In genomic region chr7:80631405-80631804, GRCm38 (mm10) we compare ENCODE assay signal across 20 mouse cellular contexts. TPM values are rescaled to one million over a fixed set of nuclear protein-coding genes. Genes with fewer than 3 reads are reported as not detected.
DNase-seq lines count a peak whose midpoint lies in the region; ATAC-seq and TF ChIP-seq lines count a peak whose summit lies in the region.
"Had no signal": no experiment of that assay in that cellular context is flagged by ENCODE, and none has a peak within 500 bp of the region (broad histone marks: within the 10 kb centered on the region; RNA-seq: fewer than 3 reads in every experiment).

No protein-coding gene starts in this region.

- no peak overlapping the region for H3K4me3 ChIP-seq in forebrain, embryonic 10.5 days
- H3K4me3 ChIP-seq in forebrain, embryonic 16.5 days (replicated peaks; ENCODE audit: low read length) = no peak overlapping the region
- H3K4me3 ChIP-seq in liver, postnatal 0 days (ENCODE audit: low read depth, low read length) = no peak overlapping the region
- no peak overlapping the region for H3K4me3 ChIP-seq in left cerebral cortex, adult 2 months
- H3K4me3 ChIP-seq: erythroblast, embryonic 14.5 days; kidney, embryonic 15.5 days; liver, embryonic 12.5 days; neural tube, embryonic 15.5 days had no signal

- H3K4me1 ChIP-seq in forebrain, embryonic 10.5 days = peaks cover 24% of the 10 kb centered on the region
- H3K4me1 ChIP-seq in forebrain, embryonic 16.5 days (replicated peaks; ENCODE audit: control insufficient read depth, insufficient read depth, low read length) = peaks cover 17% of the 10 kb centered on the region
- H3K4me1 ChIP-seq in liver, postnatal 0 days (ENCODE audit: insufficient read depth) = peaks cover 36% of the 10 kb centered on the region

- ATAC-seq in forebrain, embryonic 16.5 days = no peak
- ATAC-seq in liver, postnatal 0 days = no peak
- ATAC-seq in hematopoietic stem cell, adult 5-6 weeks (replicated peaks in 1 of 2; ENCODE audit: insufficient read depth in 1 of 2, low FRiP score in 2 of 2, low TSS enrichment in 1 of 2, low read depth in 1 of 2, poor library complexity in 2 of 2, severe bottlenecking in 2 of 2) = peak; percentile 37 to 55
- ATAC-seq: liver, embryonic 12.5 days; midbrain, embryonic 16.5 days; Patski had no signal

- H3K36me3 ChIP-seq in forebrain, embryonic 10.5 days (replicated peaks) = 0 out of 2 replicates have a peak, but pooled peaks cover 3% of the 10 kb centered on the region
- no peaks in the 10 kb centered on the region for H3K36me3 ChIP-seq in forebrain, embryonic 16.5 days (ENCODE audit: control insufficient read depth, insufficient read depth)
- no peaks in the 10 kb centered on the region for H3K36me3 ChIP-seq in liver, postnatal 0 days (replicated peaks; ENCODE audit: insufficient read depth, low read length)
- H3K36me3 ChIP-seq: liver, embryonic 12.5 days; neural tube, embryonic 15.5 days had no signal

- WGBS in forebrain, embryonic 10.5 days = 80% methylated on average over 3 of the region's 3 CpGs
- WGBS in forebrain, embryonic 16.5 days = 83% methylated on average over 3 of the region's 3 CpGs
- 48% methylated on average over 3 of the region's 3 CpGs for WGBS in liver, postnatal 0 days (ENCODE audit: insufficient replicate concordance)

- no peaks in the 10 kb centered on the region for H3K27me3 ChIP-seq in forebrain, embryonic 10.5 days (ENCODE audit: poor library complexity, severe bottlenecking)
- no peaks in the 10 kb centered on the region for H3K27me3 ChIP-seq in forebrain, embryonic 16.5 days (replicated peaks; ENCODE audit: control insufficient read depth, insufficient read depth, low read length)
- H3K27me3 ChIP-seq in liver, postnatal 0 days (ENCODE audit: insufficient read depth, low read length) = no peaks in the 10 kb centered on the region
- H3K27me3 ChIP-seq: kidney, embryonic 15.5 days; liver, embryonic 12.5 days; neural tube, embryonic 15.5 days; Patski had no signal

- peak overlapping the region; percentile 49 for H3K27ac ChIP-seq in forebrain, embryonic 10.5 days
- no peak overlapping the region for H3K27ac ChIP-seq in forebrain, embryonic 16.5 days (ENCODE audit: low read length)
- H3K27ac ChIP-seq in liver, postnatal 0 days (ENCODE audit: low read depth) = no peak overlapping the region
- no peak overlapping the region for H3K27ac ChIP-seq in left cerebral cortex, adult 2 months
- H3K27ac ChIP-seq: liver, embryonic 12.5 days; neural tube, embryonic 15.5 days had no signal

- H3K9ac ChIP-seq in forebrain, embryonic 16.5 days (replicated peaks; ENCODE audit: low read depth, low read length) = no peak overlapping the region
- H3K9ac ChIP-seq in liver, postnatal 0 days (replicated peaks) = peak overlapping the region; percentile 1; the same call in 1 of the 2 replicates
- H3K9ac ChIP-seq: kidney, embryonic 15.5 days; liver, embryonic 12.5 days; neural tube, embryonic 15.5 days had no signal

- intact Hi-C loops in left cerebral cortex, adult 2 months (cut with DNase I) = no loop called here

- DNase-seq in forebrain, embryonic 10.5 days (ENCODE audit: extremely low spot score, low spot score) = no peak
- DNase-seq in liver, postnatal 0 days = no peak
- DNase-seq in liver = no peak
- DNase-seq in thymus, postnatal 14 days = peak; percentile 61
- no peak for DNase-seq in layer of hippocampus, adult 18-20 months (ENCODE audit: low spot score in 2 of 2)
- DNase-seq in left cerebral cortex, adult 2 months (ENCODE audit: extremely low spot score in 1 of 2, low spot score in 2 of 2) = no peak
- DNase-seq: cerebellum, adult 11-12 months; embryo, embryonic 11 days; gastrocnemius, postnatal 14 days; heart, postnatal 14 days; lung, postnatal 14 days; retina, postnatal 1 day had no signal

- no peak for TF ChIP-seq CTCF in liver, postnatal 0 days (IDR thresholded peaks at IDR 0.05; ENCODE audit: low read depth)
- no peak for TF ChIP-seq CTCF in left cerebral cortex, adult 2 months (IDR thresholded peaks at IDR 0.05)

- no peaks in the 10 kb centered on the region for H3K9me3 ChIP-seq in forebrain, embryonic 10.5 days
- H3K9me3 ChIP-seq in forebrain, embryonic 16.5 days (ENCODE audit: control insufficient read depth, low read length) = no peaks in the 10 kb centered on the region
- H3K9me3 ChIP-seq in liver, postnatal 0 days (ENCODE audit: low read length) = no peaks in the 10 kb centered on the region
- H3K9me3 ChIP-seq: kidney, embryonic 15.5 days; liver, embryonic 12.5 days; neural tube, embryonic 15.5 days had no signal

- H3K4me2 ChIP-seq in forebrain, embryonic 16.5 days (ENCODE audit: low read length) = no peak overlapping the region
- H3K4me2 ChIP-seq in liver, postnatal 0 days (ENCODE audit: low read depth, low read length) = no peak overlapping the region
- H3K4me2 ChIP-seq: kidney, embryonic 15.5 days; liver, embryonic 12.5 days; neural tube, embryonic 15.5 days had no signal

- no peak for TF ChIP-seq EP300 in liver, postnatal 0 days (IDR thresholded peaks at IDR 0.05; ENCODE audit: low read depth)

RNA-seq across cellular contexts. Expression of gene Crtc3, which starts 57.3 kb away (rescaled TPM):
- 7.8 and 9.3 TPM in 2 replicates for polyA plus RNA-seq in forebrain, embryonic 10.5 days (2016; fragmentation: Nextera tagmentation; extraction: Ambion mirVana)
- 18.2 and 20.1 TPM in 2 replicates for polyA plus RNA-seq in forebrain, embryonic 16.5 days (2015; fragmentation: Nextera tagmentation; extraction: Ambion mirVana)
- 4.1 and 5.4 TPM in 2 replicates for polyA plus RNA-seq in liver, postnatal 0 days (2015; fragmentation: Nextera tagmentation; extraction: Ambion mirVana)
- 10.6 and 15.1 TPM in 2 replicates for total RNA-seq in hematopoietic stem cell, adult 5-6 weeks (2017)
- total RNA-seq in layer of hippocampus, adult 18-20 months (2021) = 10 to 100 TPM; 20.2 to 20.8 TPM
- 10 to 100 TPM; 14.9 to 16.5 TPM for total RNA-seq in left cerebral cortex, adult 2 months (2021)

Comparison
In these comparisons a context has a peak if more than half of its experiments do, and no peak if none do; other contexts are left out.
1. ATAC-seq: peak in hematopoietic stem cell, adult 5-6 weeks (2 of 2); none in forebrain, embryonic 16.5 days (single experiment) and liver, postnatal 0 days (single experiment).